Mouse (Mus musculus): Measurements from ENCODE around the gene Cic. TPM values are rescaled to one million over a fixed set of nuclear protein-coding genes. Genes with fewer than 3 reads are reported as not detected.
"Not testable (repeated sequence)": the region's sequence is repeated elsewhere in the genome, so short reads cannot be mapped to it uniquely, and the experiment has no call there.

Cic gene
- polyA plus RNA-seq, 1 experiment from 2014 or later, result 34.9 TPM

GRCm38 (mm10) chr7:25315306-25316041 lies 48.0 kb downstream of the Cic start:
- no peaks in the 10 kb centered on the region; the same call in 1 of the 2 replicates for H3K36me3 ChIP-seq
- H3K9me3 ChIP-seq, result no peaks in the 10 kb centered on the region
- H3K27me3 ChIP-seq, result peaks cover 53% of the 10 kb centered on the region
- H3K4me1 ChIP-seq (replicated peaks), result peaks cover 23% of the 10 kb centered on the region
- peak overlapping the region; percentile 49 for H3K4me3 ChIP-seq (replicated peaks)
- no peak overlapping the region for H3K27ac ChIP-seq
- WGBS, result under 1% methylated on average over 68 of the region's 69 CpGs
- peak overlapping the region; percentile 81 for H3K4me2 ChIP-seq
- ATAC-seq (ENCODE audit: insufficient number of reproducible peaks, insufficient read depth, low FRiP score, low TSS enrichment, low read depth), result no peak
- H3K9ac ChIP-seq (replicated peaks), result peak overlapping the region; percentile 53

- Histone ChIP-seq H3K4me3 (replicated peaks) (peak within 1 kb of the TSS; percentile 65), H3K27ac (peak within 1 kb of the TSS; percentile 81), H3K4me1 (replicated peaks) (peaks cover 31% of the 10 kb centered on the region), H3K36me3 (no peaks in the 10 kb centered on the region; the same call in 1 of the 2 replicates), H3K9me3 (no peaks in the 10 kb centered on the region), H3K9ac (replicated peaks) (peak within 1 kb of the TSS; percentile 84), H3K27me3 (peaks cover 43% of the 10 kb centered on the region), H3K4me2 (peak within 1 kb of the TSS; percentile 98)
- peak; percentile 99 for ATAC-seq (ENCODE audit: insufficient number of reproducible peaks, insufficient read depth, low FRiP score, low TSS enrichment, low read depth)
- WGBS, result under 1% methylated on average over 52 of the region's 52 CpGs
Measured at GRCm38 (mm10) chr7:25316532-25317445, 49.3 kb downstream of the Cic start, which contains the start of gene Megf8. TSS of gene Megf8 (plus strand) at chr7:25317164.

- H3K9me3 ChIP-seq, result no peaks in the 10 kb centered on the region
- peaks cover 35% of the 10 kb centered on the region for H3K27me3 ChIP-seq
- H3K4me2 ChIP-seq, result peak overlapping the region; percentile 98
- 13% methylated on average over 21 of the region's 21 CpGs for WGBS
- H3K4me1 ChIP-seq (replicated peaks), result peaks cover 33% of the 10 kb centered on the region
- H3K36me3 ChIP-seq, result no peaks in the 10 kb centered on the region; the same call in 1 of the 2 replicates
- ATAC-seq (ENCODE audit: insufficient number of reproducible peaks, insufficient read depth, low FRiP score, low TSS enrichment, low read depth), result no peak
- H3K27ac ChIP-seq, result peak overlapping the region; percentile 81
- H3K9ac ChIP-seq (replicated peaks), result peak overlapping the region; percentile 84
- H3K4me3 ChIP-seq (replicated peaks), result peak overlapping the region; percentile 65
Measured at GRCm38 (mm10) chr7:25317446-25317999, 50.0 kb downstream of the Cic start.

DNA sequence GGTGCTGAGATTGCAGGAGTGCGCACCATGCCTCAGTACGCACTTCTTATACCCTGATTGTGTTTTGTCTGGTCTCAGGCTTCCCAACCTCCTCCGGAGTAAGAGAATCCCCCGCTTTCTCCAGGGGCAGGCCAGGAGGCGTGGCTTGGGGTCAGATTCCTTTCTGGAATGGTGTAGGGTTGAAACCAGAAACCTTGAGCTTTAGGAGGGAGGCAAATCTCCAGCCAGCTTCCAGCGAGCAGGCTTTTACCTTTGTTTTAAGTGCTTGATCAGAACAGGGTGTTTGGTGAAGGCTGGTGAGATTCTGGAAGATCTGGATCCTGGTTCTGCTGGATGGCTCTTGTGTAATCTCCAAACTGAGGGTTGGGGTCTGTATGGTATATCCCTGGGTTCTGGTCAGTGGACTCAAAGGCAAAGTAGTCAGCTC lies 54.6 kb downstream of the Cic start:
- 2% methylated on average over 6 of the region's 6 CpGs for WGBS
- Histone ChIP-seq H3K36me3 (peaks cover 12% of the 10 kb centered on the region; the same call in 1 of the 2 replicates), H3K9me3 (no peaks in the 10 kb centered on the region), H3K9ac (replicated peaks) (peak overlapping the region; percentile 50), H3K4me2 (peak overlapping the region; percentile 49), H3K4me1 (replicated peaks) (peaks cover 24% of the 10 kb centered on the region), H3K27me3 (no peaks in the 10 kb centered on the region), H3K4me3 (replicated peaks) (peak overlapping the region; percentile 29), H3K27ac (peak overlapping the region; percentile 97)
- peak; percentile 87 for ATAC-seq (ENCODE audit: insufficient number of reproducible peaks, insufficient read depth, low FRiP score, low TSS enrichment, low read depth)

DNA sequence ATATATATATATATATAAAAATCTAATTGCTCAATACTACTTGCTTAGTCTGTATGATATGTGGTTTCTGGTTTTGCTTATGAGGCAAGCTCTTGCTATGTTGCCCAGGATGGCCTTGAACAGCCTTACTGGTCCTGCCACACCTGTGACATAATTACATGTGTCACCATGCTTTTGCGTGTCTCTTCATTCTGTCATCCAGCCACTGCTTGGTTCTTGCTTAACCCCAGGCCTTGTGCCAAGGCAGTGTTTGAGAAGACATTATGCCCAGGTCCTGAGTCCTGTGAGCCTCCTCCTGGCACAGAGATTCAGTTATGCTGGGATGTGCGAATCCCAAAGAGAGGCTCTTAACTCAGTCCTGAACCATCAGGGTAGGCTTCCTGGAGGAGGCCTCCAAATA lies 55.7 kb downstream of the Cic start:
- H3K36me3 ChIP-seq, result peaks cover 22% of the 10 kb centered on the region; the same call in 1 of the 2 replicates
- H3K27me3 ChIP-seq, result no peaks in the 10 kb centered on the region
- no peak overlapping the region for H3K4me3 ChIP-seq (replicated peaks)
- WGBS, result 85% methylated on average over 2 of the region's 2 CpGs
- H3K4me1 ChIP-seq (replicated peaks), result peaks cover 16% of the 10 kb centered on the region
- no peaks in the 10 kb centered on the region for H3K9me3 ChIP-seq
- ATAC-seq (ENCODE audit: insufficient number of reproducible peaks, insufficient read depth, low FRiP score, low TSS enrichment, low read depth), result no peak
- H3K27ac ChIP-seq, result peak overlapping the region; percentile 53
- no peak overlapping the region for H3K9ac ChIP-seq (replicated peaks)
- H3K4me2 ChIP-seq, result no peak overlapping the region

- ATAC-seq (ENCODE audit: insufficient number of reproducible peaks, insufficient read depth, low FRiP score, low TSS enrichment, low read depth); H3K4me2 ChIP-seq; H3K27ac ChIP-seq; H3K27me3 ChIP-seq; H3K9me3 ChIP-seq; H3K9ac ChIP-seq (replicated peaks); H3K4me3 ChIP-seq (replicated peaks): not testable (repeated sequence)
- peaks cover 44% of the 10 kb centered on the region for H3K36me3 ChIP-seq
- H3K4me1 ChIP-seq (replicated peaks), result peaks cover 16% of the 10 kb centered on the region
- 96% methylated on average over 6 of the region's 6 CpGs for WGBS
Measured at GRCm38 (mm10) chr7:25325431-25325830, 57.9 kb downstream of the Cic start.

GRCm38 (mm10) chr7:25326233-25326632 lies 58.7 kb downstream of the Cic start:
- peaks cover 52% of the 10 kb centered on the region for H3K36me3 ChIP-seq
- no peak overlapping the region for H3K9ac ChIP-seq (replicated peaks)
- ATAC-seq (ENCODE audit: insufficient number of reproducible peaks, insufficient read depth, low FRiP score, low TSS enrichment, low read depth), result no peak
- H3K27me3 ChIP-seq, result no peaks in the 10 kb centered on the region
- H3K4me3 ChIP-seq (replicated peaks), result no peak overlapping the region
- no peak overlapping the region for H3K4me2 ChIP-seq
- H3K4me1 ChIP-seq (replicated peaks), result peaks cover 14% of the 10 kb centered on the region
- 89% methylated on average over 8 of the region's 8 CpGs for WGBS
- H3K27ac ChIP-seq, result no peak overlapping the region
- H3K9me3 ChIP-seq, result no peaks in the 10 kb centered on the region

GRCm38 (mm10) chr7:25333596-25334307 lies 66.2 kb downstream of the Cic start:
- no peak overlapping the region for H3K4me3 ChIP-seq (replicated peaks)
- H3K4me1 ChIP-seq (replicated peaks), result no peaks in the 10 kb centered on the region
- H3K36me3 ChIP-seq, result peaks cover 91% of the 10 kb centered on the region
- H3K9me3 ChIP-seq, result 0 out of 2 replicates have a peak, but pooled peaks cover 4% of the 10 kb centered on the region
- H3K27me3 ChIP-seq, result no peaks in the 10 kb centered on the region
- H3K27ac ChIP-seq, result no peak overlapping the region
- no peak overlapping the region for H3K4me2 ChIP-seq
- 45% methylated on average over 16 of the region's 16 CpGs for WGBS
- H3K9ac ChIP-seq (replicated peaks), result no peak overlapping the region
- peak; percentile 50 for ATAC-seq (ENCODE audit: insufficient number of reproducible peaks, insufficient read depth, low FRiP score, low TSS enrichment, low read depth)

- Histone ChIP-seq H3K4me3 (replicated peaks) (no peak overlapping the region), H3K27ac (no peak overlapping the region), H3K36me3 (peaks cover 90% of the 10 kb centered on the region), H3K27me3 (no peaks in the 10 kb centered on the region), H3K9ac (replicated peaks) (no peak overlapping the region), H3K4me1 (replicated peaks) (no peaks in the 10 kb centered on the region), H3K9me3 (0 out of 2 replicates have a peak, but pooled peaks cover 4% of the 10 kb centered on the region), H3K4me2 (no peak overlapping the region)
- no peak for ATAC-seq (ENCODE audit: insufficient number of reproducible peaks, insufficient read depth, low FRiP score, low TSS enrichment, low read depth)
- 90% methylated on average over 12 of the region's 12 CpGs for WGBS
Measured at GRCm38 (mm10) chr7:25334472-25334871, 67.0 kb downstream of the Cic start.

GRCm38 (mm10) chr7:25339329-25339728 lies 71.8 kb downstream of the Cic start:
- ATAC-seq (ENCODE audit: insufficient number of reproducible peaks, insufficient read depth, low FRiP score, low TSS enrichment, low read depth), result no peak
- no peak overlapping the region for H3K27ac ChIP-seq
- H3K4me3 ChIP-seq (replicated peaks), result no peak overlapping the region
- 0 out of 2 replicates have a peak, but pooled peaks cover 4% of the 10 kb centered on the region for H3K9me3 ChIP-seq
- 91% methylated on average over 9 of the region's 9 CpGs for WGBS
- no peaks in the 10 kb centered on the region for H3K27me3 ChIP-seq
- no peak overlapping the region for H3K4me2 ChIP-seq
- H3K4me1 ChIP-seq (replicated peaks), result no peaks in the 10 kb centered on the region
- no peak overlapping the region for H3K9ac ChIP-seq (replicated peaks)
- H3K36me3 ChIP-seq, result peaks cover 94% of the 10 kb centered on the region
